8 mouse cellular contexts compared by ENCODE assay signal in genomic region chr5:65130528-65131210, GRCm38 (mm10). TPM values are rescaled to one million over a fixed set of nuclear protein-coding genes. Genes with fewer than 3 reads are reported as not detected.
A peak's percentile ranks its signal among the peaks of the same experiment; 100 is the strongest.
DNase-seq lines count a peak whose midpoint lies in the region; ATAC-seq and TF ChIP-seq lines count a peak whose summit lies in the region.

No protein-coding gene starts in this region.

- H3K4me1 ChIP-seq in kidney, embryonic 16.5 days (ENCODE audit: insufficient read depth, low read length), result peaks cover 7% of the 10 kb centered on the region; the same call in 1 of the 2 replicates
- H3K4me1 ChIP-seq in hindbrain, embryonic 13.5 days (replicated peaks), result peaks cover 14% of the 10 kb centered on the region
- no peaks in the 10 kb centered on the region for H3K4me1 ChIP-seq in liver, postnatal 0 days (ENCODE audit: insufficient read depth)
- H3K4me1 ChIP-seq in thymus, adult 2 months (replicated peaks; ENCODE audit: control insufficient read depth, insufficient read depth, low read length), result no peaks in the 10 kb centered on the region

- peak overlapping the region; percentile 62 for H3K9ac ChIP-seq in kidney, embryonic 16.5 days (replicated peaks; ENCODE audit: low read length)
- H3K9ac ChIP-seq in hindbrain, embryonic 13.5 days, result peak overlapping the region; percentile 76
- no peak overlapping the region for H3K9ac ChIP-seq in liver, postnatal 0 days (replicated peaks)

- no peak for DNase-seq in kidney, postnatal 10 days
- DNase-seq in embryo, embryonic 11 days, result peak; percentile 77
- DNase-seq in liver, postnatal 0 days, result no peak
- DNase-seq in adrenal gland, postnatal 4 days (ENCODE audit: low spot score in 2 of 2), result no peak
- no peak for DNase-seq in thymus, adult 2 months
- no peak for DNase-seq in ovary, postnatal 14 days (ENCODE audit: low spot score)

- TF ChIP-seq POLR2A in thymus, adult 2 months (IDR thresholded peaks at IDR 0.05; ENCODE audit: control insufficient read depth, extremely low read depth, insufficient read depth, low read length, poor library complexity), result no peak

- 6% methylated on average over 12 of the region's 12 CpGs for WGBS in kidney, embryonic 16.5 days
- WGBS in hindbrain, embryonic 13.5 days, result 4% methylated on average over 12 of the region's 12 CpGs
- 33% methylated on average over 12 of the region's 12 CpGs for WGBS in liver, postnatal 0 days (ENCODE audit: insufficient replicate concordance)
- WGBS in thymus, adult 2 months, result 80% methylated on average over 12 of the region's 12 CpGs

- no peaks in the 10 kb centered on the region for H3K27me3 ChIP-seq in kidney, embryonic 16.5 days (ENCODE audit: insufficient read depth, low read length)
- H3K27me3 ChIP-seq in hindbrain, embryonic 13.5 days, result no peaks in the 10 kb centered on the region
- H3K27me3 ChIP-seq in liver, postnatal 0 days (ENCODE audit: insufficient read depth, low read length), result no peaks in the 10 kb centered on the region
- no peaks in the 10 kb centered on the region for H3K27me3 ChIP-seq in thymus, adult 2 months (ENCODE audit: control insufficient read depth, insufficient read depth, low read length)

- peak overlapping the region; percentile 76 for H3K4me2 ChIP-seq in kidney, embryonic 16.5 days (replicated peaks; ENCODE audit: low read depth, low read length)
- H3K4me2 ChIP-seq in hindbrain, embryonic 13.5 days, result peak overlapping the region; percentile 68
- H3K4me2 ChIP-seq in liver, postnatal 0 days (ENCODE audit: low read depth, low read length), result peak overlapping the region; percentile 57

- ATAC-seq in kidney, embryonic 16.5 days (ENCODE audit: low FRiP score, low TSS enrichment), result no peak
- ATAC-seq in hindbrain, embryonic 13.5 days (ENCODE audit: low FRiP score), result peak; percentile 85
- ATAC-seq in liver, postnatal 0 days, result no peak

- H3K4me3 ChIP-seq in kidney, embryonic 16.5 days (ENCODE audit: low read length), result peak overlapping the region; percentile 50
- H3K4me3 ChIP-seq in hindbrain, embryonic 13.5 days, result peak overlapping the region; percentile 58
- 0 out of 2 replicates have a peak overlapping the region, but pooled peaks have one; percentile 9 for H3K4me3 ChIP-seq in liver, postnatal 0 days (ENCODE audit: low read depth, low read length)
- H3K4me3 ChIP-seq in thymus, adult 2 months (ENCODE audit: control insufficient read depth, insufficient read depth, low read length), result no peak overlapping the region

- H3K36me3 ChIP-seq in kidney, embryonic 16.5 days (ENCODE audit: insufficient read depth, low read length), result no peaks in the 10 kb centered on the region
- no peaks in the 10 kb centered on the region for H3K36me3 ChIP-seq in hindbrain, embryonic 13.5 days
- H3K36me3 ChIP-seq in liver, postnatal 0 days (replicated peaks; ENCODE audit: insufficient read depth, low read length), result 0 out of 2 replicates have a peak, but pooled peaks cover 2% of the 10 kb centered on the region
- no peaks in the 10 kb centered on the region for H3K36me3 ChIP-seq in thymus, adult 2 months (ENCODE audit: control insufficient read depth, insufficient read depth, low read length)

- TF ChIP-seq EP300 in liver, postnatal 0 days (IDR thresholded peaks at IDR 0.05; ENCODE audit: low read depth), result no peak

- H3K27ac ChIP-seq in kidney, embryonic 16.5 days (ENCODE audit: low read length), result no peak overlapping the region
- H3K27ac ChIP-seq in hindbrain, embryonic 13.5 days, result peak overlapping the region; percentile 88
- no peak overlapping the region for H3K27ac ChIP-seq in liver, postnatal 0 days (ENCODE audit: low read depth)
- no peak overlapping the region for H3K27ac ChIP-seq in thymus, adult 2 months (ENCODE audit: control insufficient read depth, insufficient read depth, low read length)

- TF ChIP-seq CTCF in liver, postnatal 0 days (IDR thresholded peaks at IDR 0.05; ENCODE audit: low read depth), result no peak
- no peak for TF ChIP-seq CTCF in thymus, adult 2 months (IDR thresholded peaks at IDR 0.05; ENCODE audit: borderline replicate concordance, control insufficient read depth, extremely low read depth, insufficient read depth, low read length, poor library complexity)

- no peaks in the 10 kb centered on the region for H3K9me3 ChIP-seq in kidney, embryonic 16.5 days (ENCODE audit: low read length)
- H3K9me3 ChIP-seq in hindbrain, embryonic 13.5 days, result no peaks in the 10 kb centered on the region
- no peaks in the 10 kb centered on the region for H3K9me3 ChIP-seq in liver, postnatal 0 days (ENCODE audit: low read length)

RNA-seq across cellular contexts. Expression of gene Klhl5, which starts 23.3 kb away (rescaled TPM):
- 13.7 and 15.8 TPM in 2 replicates for polyA plus RNA-seq in kidney, embryonic 16.5 days (2015; fragmentation: Nextera tagmentation; extraction: Ambion mirVana)
- 42.8 and 52.3 TPM in 2 replicates for polyA plus RNA-seq in hindbrain, embryonic 13.5 days (2015; fragmentation: Nextera tagmentation; extraction: Ambion mirVana)
- 5.2 and 5.6 TPM in 2 replicates for polyA plus RNA-seq in liver, postnatal 0 days (2015; fragmentation: Nextera tagmentation; extraction: Ambion mirVana)
- 10 to 100 TPM; 69.4 to 73.1 TPM for total RNA-seq in adrenal gland, postnatal 4 days (2021)
- 11.3 and 13.1 TPM in 2 replicates for polyA plus RNA-seq in thymus, adult 2 months (2012; rRNA removed)

RNA-seq across cellular contexts. Expression of gene Tmem156, which starts 38.7 kb away (rescaled TPM):
- polyA plus RNA-seq in kidney, embryonic 16.5 days (2015; fragmentation: Nextera tagmentation; extraction: Ambion mirVana), result 0.17 and 0.28 TPM in 2 replicates
- 0.19 TPM in 1 of 2 replicates, not detected in the other for polyA plus RNA-seq in hindbrain, embryonic 13.5 days (2015; fragmentation: Nextera tagmentation; extraction: Ambion mirVana)
- 0.67 and 1.2 TPM in 2 replicates for polyA plus RNA-seq in liver, postnatal 0 days (2015; fragmentation: Nextera tagmentation; extraction: Ambion mirVana)
- under 1 TPM; 0.22 to 0.54 TPM for total RNA-seq in adrenal gland, postnatal 4 days (2021)
- polyA plus RNA-seq in thymus, adult 2 months (2012; rRNA removed), result 3.4 and 3.6 TPM in 2 replicates
